Mouse (Mus musculus) embryonic facial prominence, embryonic 12.5 days (tissue): Measurements from ENCODE around the gene Hagh. TPM values are rescaled to one million over a fixed set of nuclear protein-coding genes. Genes with fewer than 3 reads are reported as not detected.

Experiments used
- ATAC-seq: fragments of 200-750 bp; cut with Nextera tagmentation; 2 replicates; pipeline ENCODE4 v1.8.0; 2017; ENCODE audit not compliant: insufficient number of reproducible peaks, insufficient read depth, low FRiP score, low TSS enrichment
- H3K27ac ChIP-seq: fragments of 300-500 bp; sonication (generic); 2 replicates; pipeline ENCODE4 v1.5.1; 2016; ENCODE audit warnings: mild to moderate bottlenecking
- H3K27me3 ChIP-seq: fragments of 300-500 bp; sonication (generic); 2 replicates; pipeline ENCODE4 v1.6.1; 2016; ENCODE audit warnings: mild to moderate bottlenecking, moderate library complexity
- H3K36me3 ChIP-seq: fragments of 300-500 bp; sonication (generic); 2 replicates; pipeline ENCODE4 v1.6.1; 2016; ENCODE audit warnings: mild to moderate bottlenecking
- H3K4me1 ChIP-seq: fragments of 300-500 bp; sonication (generic); 2 replicates; pipeline ENCODE4 v1.6.1; 2016
- H3K4me2 ChIP-seq: fragments of 300-500 bp; sonication (generic); replicated peaks from 2 replicates; pipeline ENCODE4 v1.6.1; 2016; ENCODE audit warnings: mild to moderate bottlenecking, moderate library complexity
- H3K4me3 ChIP-seq: fragments of 300-500 bp; sonication (generic); 2 replicates; pipeline ENCODE4 v1.5.1; 2016; ENCODE audit warnings: mild to moderate bottlenecking
- H3K9ac ChIP-seq: fragments of 300-500 bp; sonication (generic); 2 replicates; pipeline ENCODE4 v1.6.1; 2016; ENCODE audit warnings: mild to moderate bottlenecking, moderate library complexity
- H3K9me3 ChIP-seq: fragments of 300-500 bp; sonication (generic); 2 replicates; pipeline ENCODE4 v1.6.1; 2016; ENCODE audit warnings: mild to moderate bottlenecking, moderate library complexity
- whole genome bisulfite sequencing: fragments of 180-500 bp; shearing (Covaris S2); methylation state at CpG from one replicate; pipeline ENCODE4 v1.1.7; 2016; 5-methylcytosine and 5-hydroxymethylcytosine counted together
- polyA plus RNA-seq: library from polyadenylated mRNA; unstranded; fragments of >200 nt; fragmentation: Nextera tagmentation; extraction: Ambion mirVana; gene quantifications from 2 replicates; pipeline ENCODE4 v1.2.1, GENCODE M21; 2016

Gene Hagh
- polyA plus RNA-seq, 1 experiment from 2014 or later = 26.1 TPM

DNA sequence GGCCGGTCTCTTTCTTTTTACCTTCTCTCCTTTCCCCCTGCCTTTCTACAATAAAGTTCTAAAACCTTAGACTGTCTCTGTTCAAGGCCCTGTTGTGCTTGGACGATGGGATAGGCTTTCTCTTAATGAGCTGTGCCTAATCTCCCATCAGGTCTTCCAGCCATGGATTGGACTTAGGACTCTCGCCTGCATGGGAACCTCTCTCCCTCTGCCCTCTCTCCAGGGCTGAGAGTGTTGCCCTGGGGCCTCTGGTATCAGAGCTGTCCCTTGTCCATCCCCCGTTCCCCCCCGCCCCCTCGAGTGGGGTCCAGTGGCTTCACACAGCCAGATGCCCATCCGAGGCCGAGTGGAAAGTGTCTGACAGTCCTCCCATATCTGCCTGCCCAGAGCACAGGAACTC is 35.0 kb downstream of the Hagh start:
- Histone ChIP-seq H3K27ac (no peak overlapping the region), H3K27me3 (no peaks in the 10 kb centered on the region), H3K36me3 (no peaks in the 10 kb centered on the region), H3K4me2 (no peak overlapping the region), H3K9me3 (no peaks in the 10 kb centered on the region), H3K9ac (no peak overlapping the region), H3K4me1 (no peaks in the 10 kb centered on the region; the same call in 1 of the 2 replicates), H3K4me3 (no peak overlapping the region)
- no peak for ATAC-seq
- 80% methylated on average over 8 of the region's 8 CpGs for WGBS

DNA sequence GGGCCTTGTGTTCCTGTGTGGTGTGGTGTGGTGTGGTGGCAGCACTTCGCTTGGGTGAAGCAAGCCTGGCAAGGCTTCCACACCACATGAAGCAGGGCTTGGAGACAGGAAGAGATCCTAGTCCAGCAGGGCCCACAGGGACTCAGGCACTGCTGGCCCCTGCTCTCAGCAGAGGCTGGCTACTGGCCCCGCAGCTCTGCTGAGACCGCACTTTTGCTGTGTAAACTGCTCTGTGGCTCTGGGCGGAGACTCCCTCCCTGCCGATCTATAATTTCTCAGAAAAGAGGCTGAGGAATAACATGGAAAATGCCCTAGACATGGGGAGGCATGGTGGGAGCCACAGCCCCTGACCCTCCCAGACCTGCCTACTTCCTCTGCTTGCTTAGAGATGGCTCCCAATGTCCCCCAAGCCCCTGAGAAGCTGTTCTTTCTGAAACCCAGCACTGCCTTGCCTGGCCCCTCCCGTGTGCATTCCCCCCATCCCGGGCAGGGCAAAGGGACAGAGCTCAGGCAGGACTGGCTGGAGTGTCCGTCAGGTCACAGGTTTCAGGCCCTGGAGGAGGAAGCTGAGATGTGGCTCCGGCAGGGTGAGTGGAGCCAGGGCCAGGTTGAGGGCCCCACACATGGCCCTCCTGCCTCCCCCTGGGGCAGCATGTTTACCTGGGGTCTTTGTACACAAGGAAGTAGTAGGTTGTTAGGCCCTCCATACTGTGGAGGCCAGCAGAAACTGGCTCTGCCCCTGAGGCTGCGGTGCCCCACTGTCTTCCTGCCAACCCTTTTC is 37.6 kb downstream of the Hagh start:
- no peak overlapping the region for H3K4me2 ChIP-seq
- no peaks in the 10 kb centered on the region for H3K27me3 ChIP-seq
- 51% methylated on average over 10 of the region's 10 CpGs for WGBS
- peak overlapping the region; percentile 31 for H3K9ac ChIP-seq
- no peak overlapping the region for H3K4me3 ChIP-seq
- H3K36me3 ChIP-seq = peaks cover 3% of the 10 kb centered on the region
- peaks cover 3% of the 10 kb centered on the region; the same call in 1 of the 2 replicates for H3K4me1 ChIP-seq
- no peaks in the 10 kb centered on the region for H3K9me3 ChIP-seq
- ATAC-seq = no peak
- no peak overlapping the region; the same call in 1 of the 2 replicates for H3K27ac ChIP-seq

- peaks cover 9% of the 10 kb centered on the region for H3K36me3 ChIP-seq
- no peaks in the 10 kb centered on the region for H3K27me3 ChIP-seq
- H3K9me3 ChIP-seq = no peaks in the 10 kb centered on the region
- H3K9ac ChIP-seq = no peak overlapping the region
- ATAC-seq = no peak
- H3K27ac ChIP-seq = no peak overlapping the region
- no peak overlapping the region for H3K4me3 ChIP-seq
- H3K4me1 ChIP-seq = peaks cover 3% of the 10 kb centered on the region; the same call in 1 of the 2 replicates
- no peak overlapping the region for H3K4me2 ChIP-seq
- WGBS = 31% methylated on average over 5 of the region's 5 CpGs
Observed at GRCm38 (mm10) chr17:24878117-24878397, 38.1 kb downstream of the Hagh start.

GRCm38 (mm10) chr17:24878531-24878930 is 38.6 kb downstream of the Hagh start:
- Histone ChIP-seq H3K4me3 (no peak overlapping the region), H3K27me3 (no peaks in the 10 kb centered on the region), H3K36me3 (peaks cover 14% of the 10 kb centered on the region), H3K4me1 (peaks cover 3% of the 10 kb centered on the region; the same call in 1 of the 2 replicates), H3K9me3 (no peaks in the 10 kb centered on the region), H3K27ac (no peak overlapping the region), H3K4me2 (no peak overlapping the region), H3K9ac (no peak overlapping the region)
- ATAC-seq = no peak
- 67% methylated on average over 8 of the region's 8 CpGs for WGBS

DNA sequence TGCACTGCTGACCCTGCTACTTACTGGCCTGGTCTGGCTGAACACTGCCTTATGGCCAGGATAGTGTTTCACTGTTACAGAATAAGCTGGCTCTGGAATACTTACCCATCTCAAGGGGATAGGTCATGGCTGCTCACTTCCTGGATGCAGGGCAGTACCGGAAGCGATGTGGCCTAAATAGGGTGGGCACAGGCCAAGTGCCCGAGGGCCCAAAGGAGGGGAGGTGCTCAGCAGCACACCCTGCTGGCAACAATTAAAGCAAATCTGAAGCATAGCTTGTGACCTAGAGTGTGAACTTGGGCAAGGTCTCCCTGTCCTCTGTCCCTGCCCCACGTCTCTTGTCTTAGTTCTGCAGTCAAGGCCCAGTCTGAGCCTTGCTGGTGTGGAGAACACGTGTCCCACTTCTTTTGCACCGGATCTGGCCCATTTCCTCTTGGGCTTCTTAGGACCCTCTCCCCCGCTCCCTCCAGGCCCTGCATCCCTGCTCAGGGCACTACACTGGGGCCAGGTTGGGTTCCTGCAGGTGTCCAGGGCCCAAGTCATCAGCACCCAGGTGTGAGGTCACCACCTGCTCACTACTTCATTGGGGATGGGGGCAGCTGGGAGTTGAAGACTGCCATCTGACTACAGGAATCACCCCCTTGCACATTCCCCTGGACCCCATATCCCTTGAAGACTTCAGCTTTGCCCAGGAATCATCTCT is 41.9 kb downstream of the Hagh start:
- no peak for ATAC-seq
- Histone ChIP-seq H3K27me3 (no peaks in the 10 kb centered on the region), H3K4me3 (no peak overlapping the region), H3K36me3 (peaks cover 17% of the 10 kb centered on the region), H3K4me1 (peaks cover 13% of the 10 kb centered on the region), H3K9ac (no peak overlapping the region), H3K4me2 (no peak overlapping the region), H3K27ac (no peak overlapping the region), H3K9me3 (no peaks in the 10 kb centered on the region)
- 36% methylated on average over 7 of the region's 7 CpGs for WGBS

DNA sequence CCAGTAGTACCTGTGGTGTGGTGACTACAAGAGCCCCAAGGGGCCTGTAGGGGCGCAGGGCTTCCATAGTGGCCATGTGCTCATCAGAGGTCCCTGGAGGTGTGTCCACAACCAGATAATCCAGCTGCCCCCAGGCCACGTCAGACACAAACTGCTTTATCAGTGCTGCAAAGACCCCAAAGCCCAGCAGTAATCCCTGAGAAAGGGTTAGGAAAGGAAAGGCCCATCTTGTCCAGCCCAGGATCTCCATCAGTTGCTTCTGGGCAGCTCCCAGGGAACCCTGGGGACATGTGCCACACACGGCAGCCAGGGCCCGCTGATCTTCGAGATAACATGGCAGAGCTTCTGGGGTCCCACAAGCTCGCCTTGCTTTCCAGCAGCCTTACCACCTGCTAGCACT is 44.4 kb downstream of the Hagh start:
- Histone ChIP-seq H3K27me3 (no peaks in the 10 kb centered on the region), H3K27ac (no peak overlapping the region), H3K4me1 (peaks cover 25% of the 10 kb centered on the region), H3K4me2 (no peak overlapping the region), H3K36me3 (peaks cover 23% of the 10 kb centered on the region), H3K9me3 (no peaks in the 10 kb centered on the region), H3K4me3 (no peak overlapping the region), H3K9ac (no peak overlapping the region)
- no peak for ATAC-seq
- WGBS = 86% methylated on average over 6 of the region's 6 CpGs

DNA sequence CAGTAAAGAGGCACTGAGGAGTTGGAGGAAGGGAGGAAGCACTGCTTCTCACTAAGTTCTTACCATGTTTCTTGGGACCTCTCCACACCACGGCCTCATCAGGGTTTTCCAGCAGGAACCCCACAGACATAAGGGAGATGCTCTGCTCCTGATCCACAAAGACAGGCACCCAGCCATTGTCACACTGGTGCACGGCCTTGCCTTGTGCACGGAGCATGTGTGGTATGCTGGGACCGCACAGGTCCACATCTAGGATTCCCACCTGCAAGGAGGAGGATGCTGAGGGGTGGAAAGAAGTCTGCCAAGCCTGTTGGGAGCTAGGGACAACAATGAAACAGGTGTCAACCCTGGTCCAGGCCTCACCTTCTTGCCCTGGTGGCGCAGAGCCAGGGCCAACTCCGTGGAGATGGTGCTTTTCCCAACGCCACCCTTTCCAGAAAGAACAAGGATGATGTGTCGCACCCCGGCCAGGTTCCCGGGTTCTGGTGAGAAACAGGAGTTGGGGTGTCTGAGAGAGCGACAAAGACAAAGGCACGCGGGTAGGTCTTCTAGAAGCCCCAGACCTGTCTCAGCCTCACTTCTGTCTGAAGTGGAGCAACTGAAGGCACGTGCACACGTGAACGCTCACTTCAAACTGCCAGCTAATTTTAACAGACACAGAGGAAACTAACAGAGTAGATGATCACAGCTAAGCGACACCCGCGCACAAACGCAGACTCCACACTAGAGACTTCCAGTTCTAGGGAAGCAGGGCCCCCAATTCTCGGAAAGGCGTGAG is 45.6 kb downstream of the Hagh start:
- H3K9ac ChIP-seq = peak overlapping the region; percentile 56
- H3K4me1 ChIP-seq = peaks cover 25% of the 10 kb centered on the region
- no peaks in the 10 kb centered on the region for H3K27me3 ChIP-seq
- no peak for ATAC-seq
- peaks cover 33% of the 10 kb centered on the region for H3K36me3 ChIP-seq
- H3K4me3 ChIP-seq = peak overlapping the region; percentile 88
- WGBS = 26% methylated on average over 22 of the region's 22 CpGs
- H3K4me2 ChIP-seq = peak overlapping the region; percentile 93
- H3K27ac ChIP-seq = no peak overlapping the region
- no peaks in the 10 kb centered on the region for H3K9me3 ChIP-seq

- Histone ChIP-seq H3K27ac (no peak within 1 kb of the TSS), H3K9ac (peak within 1 kb of the TSS; percentile 72), H3K9me3 (no peaks in the 10 kb centered on the region), H3K4me3 (peak within 1 kb of the TSS; percentile 88), H3K27me3 (no peaks in the 10 kb centered on the region), H3K36me3 (peaks cover 41% of the 10 kb centered on the region), H3K4me2 (peak within 1 kb of the TSS; percentile 96), H3K4me1 (peaks cover 25% of the 10 kb centered on the region)
- under 1% methylated on average over 69 of the region's 69 CpGs for WGBS
- ATAC-seq = peak; percentile 95
Observed at GRCm38 (mm10) chr17:24886134-24886931, 46.4 kb downstream of the Hagh start, which contains the start of the genes Nubp2 and Spsb3. TSS of gene Nubp2 (minus strand) at chr17:24886349. TSS of gene Spsb3 (plus strand) at chr17:24886643.

DNA sequence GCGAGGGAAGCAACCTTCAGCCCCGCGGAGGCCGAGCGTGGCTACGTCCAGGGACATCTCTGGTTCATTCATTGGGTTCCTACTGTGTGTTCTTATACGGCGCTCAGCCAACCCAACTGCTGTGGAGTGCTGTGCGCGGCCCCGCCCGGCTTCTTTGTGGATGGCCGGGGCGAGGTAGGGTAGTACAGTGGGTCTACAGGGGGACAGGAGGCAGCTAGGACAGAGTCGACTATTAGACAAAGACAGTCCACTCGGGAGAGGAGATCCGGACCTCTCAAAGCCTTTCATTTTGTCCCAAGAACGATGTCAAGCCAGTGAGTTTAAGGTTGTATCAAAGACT is 47.0 kb downstream of the Hagh start:
- Histone ChIP-seq H3K4me3 (peak overlapping the region; percentile 88), H3K9me3 (no peaks in the 10 kb centered on the region), H3K27ac (no peak overlapping the region), H3K4me2 (peak overlapping the region; percentile 96), H3K9ac (peak overlapping the region; percentile 72), H3K27me3 (no peaks in the 10 kb centered on the region), H3K36me3 (peaks cover 46% of the 10 kb centered on the region), H3K4me1 (peaks cover 21% of the 10 kb centered on the region)
- 2% methylated on average over 18 of the region's 18 CpGs for WGBS
- ATAC-seq = peak; percentile 29; the same call in 1 of the 2 replicates

DNA sequence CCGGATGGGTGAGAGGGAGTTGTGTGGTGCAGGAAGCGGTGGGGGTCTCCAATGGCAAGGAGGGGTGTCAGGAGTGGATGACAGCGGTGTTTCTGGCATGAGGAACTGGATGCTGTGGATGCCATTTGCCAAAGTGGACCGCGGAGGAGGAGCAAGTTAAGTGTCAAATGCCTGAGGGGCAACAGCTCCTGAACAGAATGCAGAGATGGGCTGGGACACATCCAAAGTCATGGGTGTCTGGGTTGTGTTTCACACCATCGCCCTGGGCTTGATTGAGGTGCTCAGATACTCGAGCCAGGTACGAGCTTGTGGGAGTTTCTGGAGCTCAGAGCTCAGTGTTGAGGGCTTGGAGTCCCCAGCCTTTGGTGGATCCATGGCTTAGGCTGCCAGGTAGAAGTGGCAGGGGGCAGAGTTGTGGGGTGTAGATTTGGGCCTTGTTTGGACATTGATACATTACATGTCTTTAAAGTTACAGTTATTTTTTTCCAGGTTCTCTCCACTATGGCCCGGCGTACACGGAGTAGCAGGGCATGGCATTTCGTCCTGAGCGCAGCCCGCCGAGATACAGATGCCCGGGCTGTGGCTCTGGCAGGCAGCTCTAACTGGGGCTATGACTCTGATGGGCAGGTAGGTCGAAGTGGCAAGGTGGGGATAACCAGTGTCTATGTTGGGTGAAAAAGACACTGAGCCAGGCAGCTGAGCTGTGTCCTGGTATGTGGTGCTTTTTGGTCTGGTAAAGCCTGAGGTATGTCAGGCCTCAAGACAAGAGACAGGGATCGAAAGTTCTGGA is 47.5 kb downstream of the Hagh start:
- Histone ChIP-seq H3K27ac (no peak overlapping the region), H3K9ac (peak overlapping the region; percentile 72), H3K4me1 (peaks cover 21% of the 10 kb centered on the region), H3K4me2 (peak overlapping the region; percentile 96), H3K36me3 (peaks cover 49% of the 10 kb centered on the region), H3K4me3 (peak overlapping the region; percentile 88), H3K9me3 (no peaks in the 10 kb centered on the region), H3K27me3 (no peaks in the 10 kb centered on the region)
- 65% methylated on average over 18 of the region's 18 CpGs for WGBS
- no peak for ATAC-seq
